Mouse (Mus musculus): ENCODE measurements around the gene Itpkc. TPM values are rescaled to one million over a fixed set of nuclear protein-coding genes. Genes with fewer than 3 reads are reported as not detected.
"Not testable (repeated sequence)": the region's sequence is repeated elsewhere in the genome, so short reads cannot be mapped to it uniquely, and the experiment has no call there.

Gene Itpkc
- total RNA-seq, 1 experiment: 10.5 TPM

DNA sequence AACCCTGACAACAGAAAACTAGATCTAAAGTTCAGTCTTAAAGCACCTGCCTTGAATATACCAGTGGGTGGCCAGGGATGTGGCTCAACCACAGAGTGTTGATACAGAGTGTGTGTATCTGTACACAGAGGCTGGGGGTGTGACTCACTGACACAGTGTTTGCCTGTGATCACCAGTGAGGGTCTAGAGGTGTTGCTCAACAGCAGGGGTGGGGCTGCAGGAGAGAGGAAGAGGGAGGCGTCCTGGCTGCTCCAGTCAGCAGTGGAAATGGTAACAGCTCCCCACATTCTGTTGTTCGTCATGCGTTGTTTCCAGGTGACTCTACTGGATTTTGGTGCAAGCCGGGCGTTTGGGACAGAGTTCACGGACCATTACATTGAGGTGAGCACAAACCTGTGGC, 23.5 kb upstream of the Itpkc start:
- H3K9me3 ChIP-seq (ENCODE audit: control insufficient read depth, insufficient read depth, low read depth, low read length): no peaks in the 10 kb centered on the region
- H3K4me3 ChIP-seq (ENCODE audit: insufficient read depth in 1 of 2, low read depth in 1 of 2, low read length in 2 of 2, poor library complexity in 1 of 2, severe bottlenecking in 1 of 2): no peak overlapping the region
- no peaks in the 10 kb centered on the region for H3K36me3 ChIP-seq (ENCODE audit: control insufficient read depth, insufficient read depth, low read length, poor library complexity, severe bottlenecking)
- in situ Hi-C loops (cut with MboI; ENCODE audit: low sequenced_read_pairs in 2 of 2, unreplicated experiment in 2 of 2): no loop called here
- H3K27ac ChIP-seq (ENCODE audit: insufficient read depth, low read depth, low read length, poor library complexity, severe bottlenecking): no peak overlapping the region
- H3K4me1 ChIP-seq (ENCODE audit: control insufficient read depth in 2 of 2, insufficient read depth in 2 of 2, low read length in 2 of 2, poor library complexity in 1 of 2): peaks cover 0 to 8% of the 10 kb centered on the region in 2 experiments; a peak in 2 of 4 replicates
- H3K9ac ChIP-seq (ENCODE audit: insufficient read depth, low read depth, low read length, poor library complexity, severe bottlenecking): no peak overlapping the region
- TF ChIP-seq HCFC1 (IDR thresholded peaks at IDR 0.05; ENCODE audit: borderline replicate concordance, insufficient read depth, low read length): no peak
- no peak for TF ChIP-seq CHD2 (IDR thresholded peaks at IDR 0.05; ENCODE audit: low read depth, low read length)
- TF ChIP-seq MAFK (IDR thresholded peaks at IDR 0.05; ENCODE audit: insufficient read depth, low read depth, low read length): no peak
- TF ChIP-seq ZNF384 (IDR thresholded peaks at IDR 0.05; ENCODE audit: low read depth, low read length): no peak
- no peak for TF ChIP-seq ZC3H11A (IDR thresholded peaks at IDR 0.05; ENCODE audit: borderline replicate concordance, low read depth, low read length)
- DNase-seq (ENCODE audit: low read depth, low spot score): no peak

GRCm38 (mm10) chr7:27249928-27250327, 21.5 kb upstream of the Itpkc start:
- no peaks in the 10 kb centered on the region for H3K36me3 ChIP-seq (ENCODE audit: control insufficient read depth, insufficient read depth, low read length, poor library complexity, severe bottlenecking)
- H3K27ac ChIP-seq (ENCODE audit: insufficient read depth, low read depth, low read length, poor library complexity, severe bottlenecking): no peak overlapping the region
- DNase-seq (ENCODE audit: low read depth, low spot score): no peak
- TF ChIP-seq CHD2 (IDR thresholded peaks at IDR 0.05; ENCODE audit: low read depth, low read length) (no peak), HCFC1 (IDR thresholded peaks at IDR 0.05; ENCODE audit: borderline replicate concordance, insufficient read depth, low read length) (no peak), MAFK (IDR thresholded peaks at IDR 0.05; ENCODE audit: insufficient read depth, low read depth, low read length) (no peak), ZC3H11A (IDR thresholded peaks at IDR 0.05; ENCODE audit: borderline replicate concordance, low read depth, low read length) (no peak), ZNF384 (IDR thresholded peaks at IDR 0.05; ENCODE audit: low read depth, low read length) (no peak)
- peaks cover 0 to 7% of the 10 kb centered on the region in 2 experiments; a peak in 1 of 4 replicates for H3K4me1 ChIP-seq (ENCODE audit: control insufficient read depth in 2 of 2, insufficient read depth in 2 of 2, low read length in 2 of 2, poor library complexity in 1 of 2)
- H3K9ac ChIP-seq (ENCODE audit: insufficient read depth, low read depth, low read length, poor library complexity, severe bottlenecking): no peak overlapping the region
- no peaks in the 10 kb centered on the region for H3K9me3 ChIP-seq (ENCODE audit: control insufficient read depth, insufficient read depth, low read depth, low read length)
- no peak overlapping the region for H3K4me3 ChIP-seq (ENCODE audit: insufficient read depth in 1 of 2, low read depth in 1 of 2, low read length in 2 of 2, poor library complexity in 1 of 2, severe bottlenecking in 1 of 2)
- in situ Hi-C loops (cut with MboI; ENCODE audit: low sequenced_read_pairs in 2 of 2, unreplicated experiment in 2 of 2): no loop called here

DNA sequence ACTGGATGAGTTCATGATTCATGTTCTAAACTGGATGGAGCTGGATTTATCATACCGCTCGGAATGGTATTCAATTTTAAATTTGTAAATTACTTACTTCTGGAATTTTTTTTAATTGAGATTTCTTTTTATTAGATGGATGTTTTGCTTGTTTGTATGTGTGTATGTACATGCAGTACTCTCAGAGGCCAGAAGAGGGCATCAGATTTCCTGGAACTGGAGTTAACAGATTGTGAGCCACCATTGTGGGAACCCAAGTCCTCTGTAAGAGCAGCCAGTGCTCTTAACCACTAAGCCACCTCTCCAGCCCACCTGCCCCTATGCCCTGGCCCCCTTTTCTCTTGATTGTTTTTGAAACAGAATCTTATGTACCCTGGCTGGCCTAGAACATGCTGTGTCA, 20.7 kb upstream of the Itpkc start:
- H3K4me3 ChIP-seq (ENCODE audit: insufficient read depth in 1 of 2, low read depth in 1 of 2, low read length in 2 of 2, poor library complexity in 1 of 2, severe bottlenecking in 1 of 2): no peak overlapping the region
- no peak overlapping the region for H3K9ac ChIP-seq (ENCODE audit: insufficient read depth, low read depth, low read length, poor library complexity, severe bottlenecking)
- no peak for TF ChIP-seq CHD2 (IDR thresholded peaks at IDR 0.05; ENCODE audit: low read depth, low read length)
- no peak for TF ChIP-seq MAFK (IDR thresholded peaks at IDR 0.05; ENCODE audit: insufficient read depth, low read depth, low read length)
- no peak for TF ChIP-seq HCFC1 (IDR thresholded peaks at IDR 0.05; ENCODE audit: borderline replicate concordance, insufficient read depth, low read length)
- TF ChIP-seq ZNF384 (IDR thresholded peaks at IDR 0.05; ENCODE audit: low read depth, low read length): no peak
- no peak for TF ChIP-seq ZC3H11A (IDR thresholded peaks at IDR 0.05; ENCODE audit: borderline replicate concordance, low read depth, low read length)
- peaks cover 0 to 5% of the 10 kb centered on the region in 2 experiments; a peak in 1 of 4 replicates for H3K4me1 ChIP-seq (ENCODE audit: control insufficient read depth in 2 of 2, insufficient read depth in 2 of 2, low read length in 2 of 2, poor library complexity in 1 of 2)
- H3K9me3 ChIP-seq (ENCODE audit: control insufficient read depth, insufficient read depth, low read depth, low read length): no peaks in the 10 kb centered on the region
- H3K36me3 ChIP-seq (ENCODE audit: control insufficient read depth, insufficient read depth, low read length, poor library complexity, severe bottlenecking): no peaks in the 10 kb centered on the region
- H3K27ac ChIP-seq (ENCODE audit: insufficient read depth, low read depth, low read length, poor library complexity, severe bottlenecking): no peak overlapping the region
- in situ Hi-C loops (cut with MboI; ENCODE audit: low sequenced_read_pairs in 2 of 2, unreplicated experiment in 2 of 2): no loop called here
- DNase-seq (ENCODE audit: low read depth, low spot score): no peak

- H3K9ac ChIP-seq (ENCODE audit: insufficient read depth, low read depth, low read length, poor library complexity, severe bottlenecking); H3K27ac ChIP-seq (ENCODE audit: insufficient read depth, low read depth, low read length, poor library complexity, severe bottlenecking); H3K4me3 ChIP-seq (ENCODE audit: insufficient read depth in 1 of 2, low read depth in 1 of 2, low read length in 2 of 2, poor library complexity in 1 of 2, severe bottlenecking in 1 of 2); DNase-seq (ENCODE audit: low read depth, low spot score); in situ Hi-C loops (cut with MboI; ENCODE audit: low sequenced_read_pairs in 2 of 2, unreplicated experiment in 2 of 2); H3K9me3 ChIP-seq (ENCODE audit: control insufficient read depth, insufficient read depth, low read depth, low read length); H3K36me3 ChIP-seq (ENCODE audit: control insufficient read depth, insufficient read depth, low read length, poor library complexity, severe bottlenecking): not testable (repeated sequence)
- peaks cover 2 to 13% of the 10 kb centered on the region in 2 experiments; a peak in 2 of 4 replicates for H3K4me1 ChIP-seq (ENCODE audit: control insufficient read depth in 2 of 2, insufficient read depth in 2 of 2, low read length in 2 of 2, poor library complexity in 1 of 2)
These were observed 15.6 kb upstream of the Itpkc start for GRCm38 (mm10) chr7:27244088-27244487.

DNA sequence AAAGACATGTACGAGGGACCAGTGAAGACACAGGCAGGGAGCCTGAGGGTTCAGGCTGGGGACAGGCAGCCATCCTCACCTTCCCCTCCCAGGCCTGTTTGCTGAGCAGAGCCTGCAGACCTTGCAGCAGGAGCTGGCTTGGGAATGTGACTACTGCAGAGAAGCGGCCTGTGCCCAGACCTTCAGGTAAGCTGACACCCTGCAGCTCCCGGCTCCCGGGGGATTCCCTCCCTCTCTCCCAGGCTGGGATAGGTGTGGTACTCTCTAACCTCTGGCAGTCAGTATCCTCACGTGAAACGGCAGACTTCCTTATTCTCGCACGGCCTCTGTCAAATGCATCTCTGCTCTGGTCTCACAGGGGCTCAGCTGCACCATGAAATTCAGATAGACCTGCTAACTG, 14.8 kb upstream of the Itpkc start:
- Histone ChIP-seq H3K9me3 (ENCODE audit: control insufficient read depth, insufficient read depth, low read depth, low read length) (no peaks in the 10 kb centered on the region), H3K27ac (ENCODE audit: insufficient read depth, low read depth, low read length, poor library complexity, severe bottlenecking) (no peak overlapping the region), H3K4me1 (ENCODE audit: control insufficient read depth in 2 of 2, insufficient read depth in 2 of 2, low read length in 2 of 2, poor library complexity in 1 of 2) (peaks cover 2 to 13% of the 10 kb centered on the region in 2 experiments; a peak in 2 of 4 replicates), H3K9ac (ENCODE audit: insufficient read depth, low read depth, low read length, poor library complexity, severe bottlenecking) (no peak overlapping the region), H3K36me3 (ENCODE audit: control insufficient read depth, insufficient read depth, low read length, poor library complexity, severe bottlenecking) (no peaks in the 10 kb centered on the region; the same call in 1 of the 2 replicates), H3K4me3 (ENCODE audit: insufficient read depth in 1 of 2, low read depth in 1 of 2, low read length in 2 of 2, poor library complexity in 1 of 2, severe bottlenecking in 1 of 2) (no peak overlapping the region)
- no peak for TF ChIP-seq MAFK (IDR thresholded peaks at IDR 0.05; ENCODE audit: insufficient read depth, low read depth, low read length)
- no peak for TF ChIP-seq CHD2 (IDR thresholded peaks at IDR 0.05; ENCODE audit: low read depth, low read length)
- no peak for TF ChIP-seq HCFC1 (IDR thresholded peaks at IDR 0.05; ENCODE audit: borderline replicate concordance, insufficient read depth, low read length)
- TF ChIP-seq ZNF384 (IDR thresholded peaks at IDR 0.05; ENCODE audit: low read depth, low read length): no peak
- no peak for TF ChIP-seq ZC3H11A (IDR thresholded peaks at IDR 0.05; ENCODE audit: borderline replicate concordance, low read depth, low read length)
- in situ Hi-C loops (cut with MboI; ENCODE audit: low sequenced_read_pairs in 2 of 2, unreplicated experiment in 2 of 2): no loop called here
- DNase-seq (ENCODE audit: low read depth, low spot score): no peak
